Mouse (Mus musculus) heart, embryonic 14.5 days (tissue): ENCODE results near the gene Cstf3. TPM values are rescaled to one million over a fixed set of nuclear protein-coding genes. Genes with fewer than 3 reads are reported as not detected.

Experiments used
- ATAC-seq: fragments of 200-750 bp; cut with Nextera tagmentation; 2 replicates; pipeline ENCODE4 v1.8.0; 2017; ENCODE audit warnings: low read depth, moderate TSS enrichment; ENCODE audit not compliant: insufficient number of reproducible peaks, insufficient read depth, low FRiP score
- H3K27ac ChIP-seq, 2 experiments: fragments of 200-500 bp in 1 of 2; fragments of 300-500 bp in 1 of 2; sonication (generic) in 1 of 2; replicated peaks in 1 of 2; 2 replicates each; pipeline ENCODE4 v1.5.1; 2012 to 2014; ENCODE audit warnings: low read depth in 2 of 2, low read length in 2 of 2, control low read depth in 1 of 2, mild to moderate bottlenecking in 1 of 2, mixed read lengths in 1 of 2; ENCODE audit not compliant: control insufficient read depth in 1 of 2, insufficient read depth in 1 of 2
- H3K27me3 ChIP-seq: fragments of 300-500 bp; sonication (generic); 2 replicates; pipeline ENCODE4 v1.6.1; 2014; ENCODE audit warnings: mild to moderate bottlenecking, low read length, control low read depth; ENCODE audit not compliant: control insufficient read depth, insufficient read depth
- H3K36me3 ChIP-seq: fragments of 300-500 bp; sonication (generic); 2 replicates; pipeline ENCODE4 v1.6.1; 2014; ENCODE audit warnings: mild to moderate bottlenecking, control low read depth, low read length, mixed read lengths; ENCODE audit not compliant: control insufficient read depth, insufficient read depth
- H3K4me1 ChIP-seq, 2 experiments: fragments of 200-500 bp in 1 of 2; fragments of 300-500 bp in 1 of 2; sonication (generic) in 1 of 2; 2 replicates each; pipeline ENCODE4 v1.6.1; 2012 to 2014; ENCODE audit warnings: low read length in 2 of 2, control low read depth in 1 of 2, mixed read lengths in 1 of 2; ENCODE audit not compliant: control insufficient read depth in 2 of 2, insufficient read depth in 2 of 2
- H3K4me2 ChIP-seq: fragments of 300-500 bp; sonication (generic); 2 replicates; pipeline ENCODE4 v1.6.1; 2014; ENCODE audit warnings: mild to moderate bottlenecking, low read length
- H3K4me3 ChIP-seq, 2 experiments: fragments of 200-500 bp in 1 of 2; fragments of 300-500 bp in 1 of 2; sonication (generic) in 1 of 2; 2 replicates each; pipeline ENCODE4 v1.5.1; 2012 to 2014; ENCODE audit warnings: low read length in 2 of 2, mild to moderate bottlenecking in 2 of 2, control low read depth in 1 of 2, low read depth in 1 of 2, moderate library complexity in 1 of 2; ENCODE audit not compliant: control insufficient read depth in 1 of 2, insufficient read depth in 1 of 2
- H3K9ac ChIP-seq: fragments of 300-500 bp; sonication (generic); 2 replicates; pipeline ENCODE4 v1.6.1; 2014; ENCODE audit warnings: mild to moderate bottlenecking, low read length
- H3K9me3 ChIP-seq: fragments of 300-500 bp; sonication (generic); 2 replicates; pipeline ENCODE4 v1.6.1; 2016; ENCODE audit warnings: low read length, control low read depth; ENCODE audit not compliant: control insufficient read depth
- WGBS: fragments of 180-500 bp; shearing (Covaris S2); extraction: QIAGEN DNeasy Blood & Tissue Kit; methylation state at CpG from one replicate; pipeline ENCODE4 v1.1.7; 2014; 5-methylcytosine and 5-hydroxymethylcytosine counted together
- polyA plus RNA-seq: library from polyadenylated mRNA; unstranded; fragments of >200 nt; fragmentation: Nextera tagmentation; extraction: Ambion mirVana; gene quantifications from 2 replicates; pipeline ENCODE4 v1.2.1, GENCODE M21; 2014

The Cstf3 gene
- polyA plus RNA-seq, 1 experiment from 2014 or later, result 53.7 TPM

- Histone ChIP-seq H3K4me3 (no peak overlapping the region), H3K4me2 (no peak overlapping the region), H3K27me3 (no peaks in the 10 kb centered on the region), H3K9ac (no peak overlapping the region), H3K36me3 (no peaks in the 10 kb centered on the region), H3K4me1 (no peaks in the 10 kb centered on the region), H3K27ac (no peak overlapping the region), H3K9me3 (no peaks in the 10 kb centered on the region)
- WGBS, result 77% methylated on average over 4 of the region's 4 CpGs
- no peak for ATAC-seq
Observed at GRCm38 (mm10) chr2:104561986-104562532, 28.3 kb upstream of the Cstf3 start.

GRCm38 (mm10) chr2:104572066-104572465 is 18.3 kb upstream of the Cstf3 start:
- WGBS, result 90% methylated on average over 6 of the region's 6 CpGs
- H3K9ac ChIP-seq, result no peak overlapping the region
- no peak overlapping the region for H3K27ac ChIP-seq

GRCm38 (mm10) chr2:104576216-104576615 is 14.1 kb upstream of the Cstf3 start:
- no peak overlapping the region for H3K4me3 ChIP-seq
- no peak for ATAC-seq
- no peak overlapping the region for H3K4me2 ChIP-seq
- H3K27me3 ChIP-seq, result no peaks in the 10 kb centered on the region
- peaks cover 1 to 4% of the 10 kb centered on the region in 2 experiments; a peak in 3 of 4 replicates for H3K4me1 ChIP-seq
- H3K9ac ChIP-seq, result no peak overlapping the region
- 78% methylated on average over 5 of the region's 5 CpGs for WGBS
- no peak overlapping the region for H3K27ac ChIP-seq
- no peaks in the 10 kb centered on the region for H3K9me3 ChIP-seq
- no peaks in the 10 kb centered on the region for H3K36me3 ChIP-seq

More at GRCm38 (mm10) chr2:104572066-104572465, 18.3 kb upstream of the Cstf3 start:
- ATAC-seq, result no peak
- no peaks in the 10 kb centered on the region for H3K4me1 ChIP-seq
- H3K27me3 ChIP-seq, result no peaks in the 10 kb centered on the region
- H3K4me2 ChIP-seq, result no peak overlapping the region
- H3K36me3 ChIP-seq, result no peaks in the 10 kb centered on the region
- no peak overlapping the region for H3K4me3 ChIP-seq
- H3K9me3 ChIP-seq, result peaks cover 4% of the 10 kb centered on the region; the same call in 1 of the 2 replicates

GRCm38 (mm10) chr2:104578021-104578420 is 12.3 kb upstream of the Cstf3 start:
- H3K9me3 ChIP-seq, result no peaks in the 10 kb centered on the region
- H3K9ac ChIP-seq, result no peak overlapping the region
- no peak overlapping the region for H3K27ac ChIP-seq
- H3K36me3 ChIP-seq, result no peaks in the 10 kb centered on the region
- 62% methylated on average over 5 of the region's 5 CpGs for WGBS
- H3K27me3 ChIP-seq, result no peaks in the 10 kb centered on the region
- peaks cover 2 to 9% of the 10 kb centered on the region in 2 experiments for H3K4me1 ChIP-seq
- ATAC-seq, result no peak
- H3K4me3 ChIP-seq, result no peak overlapping the region
- no peak overlapping the region for H3K4me2 ChIP-seq

GRCm38 (mm10) chr2:104578836-104579604 is 11.3 kb upstream of the Cstf3 start:
- Histone ChIP-seq H3K27ac (no peak overlapping the region), H3K9me3 (no peaks in the 10 kb centered on the region), H3K9ac (no peak overlapping the region), H3K27me3 (no peaks in the 10 kb centered on the region), H3K4me3 (no peak overlapping the region), H3K4me2 (no peak overlapping the region), H3K4me1 (peaks cover 2 to 9% of the 10 kb centered on the region in 2 experiments), H3K36me3 (no peaks in the 10 kb centered on the region)
- no peak for ATAC-seq
- WGBS, result 69% methylated on average over 5 of the region's 5 CpGs

- no peak overlapping the region for H3K9ac ChIP-seq
- no peaks in the 10 kb centered on the region for H3K27me3 ChIP-seq
- no peak overlapping the region for H3K27ac ChIP-seq
- no peak overlapping the region for H3K4me3 ChIP-seq
- H3K4me2 ChIP-seq, result no peak overlapping the region
- H3K9me3 ChIP-seq, result no peaks in the 10 kb centered on the region
- peaks cover 2 to 9% of the 10 kb centered on the region in 2 experiments for H3K4me1 ChIP-seq
- peak; percentile 26; the same call in 1 of the 2 replicates for ATAC-seq
- 90% methylated on average over 7 of the region's 7 CpGs for WGBS
- H3K36me3 ChIP-seq, result no peaks in the 10 kb centered on the region
Observed at GRCm38 (mm10) chr2:104579784-104580446, 10.4 kb upstream of the Cstf3 start.

GRCm38 (mm10) chr2:104581281-104581879 is 8.9 kb upstream of the Cstf3 start:
- Histone ChIP-seq H3K27ac (peak overlapping the region in 1 of 2 experiments; percentile 38; a peak in 1 of 4 replicates), H3K4me3 (no peak overlapping the region), H3K27me3 (no peaks in the 10 kb centered on the region), H3K9me3 (no peaks in the 10 kb centered on the region), H3K36me3 (no peaks in the 10 kb centered on the region), H3K4me1 (peaks cover 2 to 13% of the 10 kb centered on the region in 2 experiments), H3K4me2 (no peak overlapping the region), H3K9ac (no peak overlapping the region; the same call in 1 of the 2 replicates)
- no peak for ATAC-seq
- 44% methylated on average over 9 of the region's 9 CpGs for WGBS
